Mouse (Mus musculus): ENCODE results near the gene Ip6k1. TPM values are rescaled to one million over a fixed set of nuclear protein-coding genes. Genes with fewer than 3 reads are reported as not detected.

Ip6k1 gene
- 213 and 222 TPM in 2 replicates for polyA plus RNA-seq (2012; rRNA removed)

GRCm38 (mm10) chr9:108001922-108002770 lies at the start of gene Ip6k1:
Gene Ip6k1, plus strand, starts transcription at chr9:108002501.
- peak; percentile 100 for DNase-seq (ENCODE audit: extremely low spot score in 1 of 2, low spot score in 1 of 2)

GRCm38 (mm10) chr9:107955613-107956289 lies 46.5 kb upstream of the Ip6k1 start:
- DNase-seq (ENCODE audit: extremely low spot score in 1 of 2, low spot score in 1 of 2), result no peak

GRCm38 (mm10) chr9:107957141-107957540 lies 45.2 kb upstream of the Ip6k1 start:
- no peak for DNase-seq (ENCODE audit: extremely low spot score in 1 of 2, low spot score in 1 of 2)

GRCm38 (mm10) chr9:107959896-107960295 lies 42.4 kb upstream of the Ip6k1 start:
- no peak for DNase-seq (ENCODE audit: extremely low spot score in 1 of 2, low spot score in 1 of 2)

GRCm38 (mm10) chr9:107960928-107961327 lies 41.4 kb upstream of the Ip6k1 start:
- no peak for DNase-seq (ENCODE audit: extremely low spot score in 1 of 2, low spot score in 1 of 2)

- DNase-seq (ENCODE audit: extremely low spot score in 1 of 2, low spot score in 1 of 2), result peak; percentile 86 to 93
These were observed 40.9 kb upstream of the Ip6k1 start for GRCm38 (mm10) chr9:107961351-107961762.

- peak; percentile 72 to 83 for DNase-seq (ENCODE audit: extremely low spot score in 1 of 2, low spot score in 1 of 2)
These were observed 40.4 kb upstream of the Ip6k1 start for GRCm38 (mm10) chr9:107961881-107962280.

- DNase-seq (ENCODE audit: extremely low spot score in 1 of 2, low spot score in 1 of 2), result no peak
These were observed 39.4 kb upstream of the Ip6k1 start for GRCm38 (mm10) chr9:107962916-107963315.

- peak in 1 of 2 experiments; percentile 83 for DNase-seq (ENCODE audit: extremely low spot score in 1 of 2, low spot score in 1 of 2)
These were observed 38.6 kb upstream of the Ip6k1 start for GRCm38 (mm10) chr9:107963700-107964099.

- DNase-seq (ENCODE audit: extremely low spot score in 1 of 2, low spot score in 1 of 2), result no peak
These were observed 37.6 kb upstream of the Ip6k1 start for GRCm38 (mm10) chr9:107964681-107965080.

GRCm38 (mm10) chr9:107966676-107967075 lies 35.6 kb upstream of the Ip6k1 start:
- no peak for DNase-seq (ENCODE audit: extremely low spot score in 1 of 2, low spot score in 1 of 2)

GRCm38 (mm10) chr9:107967437-107967836 lies 34.9 kb upstream of the Ip6k1 start:
- DNase-seq (ENCODE audit: extremely low spot score in 1 of 2, low spot score in 1 of 2), result no peak

- no peak for DNase-seq (ENCODE audit: extremely low spot score in 1 of 2, low spot score in 1 of 2)
These were observed 33.8 kb upstream of the Ip6k1 start for GRCm38 (mm10) chr9:107968531-107968930.

- no peak for DNase-seq (ENCODE audit: extremely low spot score in 1 of 2, low spot score in 1 of 2)
These were observed 32.0 kb upstream of the Ip6k1 start for GRCm38 (mm10) chr9:107970311-107970710.

GRCm38 (mm10) chr9:107971690-107972541 lies 30.4 kb upstream of the Ip6k1 start:
- no peak for DNase-seq (ENCODE audit: extremely low spot score in 1 of 2, low spot score in 1 of 2)

- DNase-seq (ENCODE audit: extremely low spot score in 1 of 2, low spot score in 1 of 2), result no peak
These were observed 27.7 kb upstream of the Ip6k1 start for GRCm38 (mm10) chr9:107974491-107975171.

- no peak for DNase-seq (ENCODE audit: extremely low spot score in 1 of 2, low spot score in 1 of 2)
These were observed 26.6 kb upstream of the Ip6k1 start, which contains the start of gene Uba7 for GRCm38 (mm10) chr9:107975399-107976386. Gene Uba7, plus strand, starts transcription at chr9:107975505.

GRCm38 (mm10) chr9:107978815-107979214 lies 23.5 kb upstream of the Ip6k1 start:
- DNase-seq (ENCODE audit: extremely low spot score in 1 of 2, low spot score in 1 of 2), result no peak

All from frontal cortex, adult 2 months (tissue).